Comparison of ENCODE assay signal across 14 mouse cellular contexts in the genomic region with DNA sequence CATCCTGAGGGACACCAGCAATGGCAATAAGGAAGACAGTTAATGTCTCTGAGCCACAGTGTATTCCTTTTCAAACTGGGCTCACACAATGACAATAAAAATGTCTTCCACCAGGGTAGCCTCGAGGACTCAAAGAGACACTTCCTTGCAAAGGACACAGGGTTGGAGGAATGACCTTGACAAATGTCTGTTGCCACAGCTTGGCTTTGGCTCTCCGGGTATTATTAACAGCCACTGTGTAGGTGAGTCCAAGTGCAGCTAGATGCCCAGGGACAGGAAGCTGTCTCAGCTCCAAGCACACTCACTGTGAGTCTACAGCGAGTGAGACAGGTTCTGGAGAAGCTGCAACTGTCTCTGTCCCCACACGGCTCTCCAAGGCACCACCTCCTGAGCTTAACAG.
"Had no signal": no experiment of that assay in that cellular context is flagged by ENCODE, and none has a peak within 500 bp of the region (broad histone marks: within the 10 kb centered on the region; RNA-seq: fewer than 3 reads in every experiment).

No protein-coding gene starts in this region.

- H3K27me3 ChIP-seq: limb, embryonic 12.5 days; megakaryocyte, embryonic 14.5 days; neural tube, embryonic 12.5 days had no signal

- H3K4me3 ChIP-seq: layer of hippocampus, adult 2 months; limb, embryonic 12.5 days; megakaryocyte, embryonic 14.5 days; midbrain, embryonic 15.5 days; neural tube, embryonic 12.5 days had no signal

- H3K36me3 ChIP-seq: limb, embryonic 12.5 days; midbrain, embryonic 15.5 days; neural tube, embryonic 12.5 days had no signal

- H3K4me1 ChIP-seq: midbrain, embryonic 15.5 days; neural tube, embryonic 12.5 days had no signal

- DNase-seq: kidney, postnatal 4 days; liver; lung, adult 2 months; lung, postnatal 10 days; thymus, postnatal 4 days had no signal

- H3K9ac ChIP-seq: limb, embryonic 12.5 days; liver, embryonic 14.5 days; midbrain, embryonic 15.5 days; neural tube, embryonic 12.5 days had no signal

- ATAC-seq: midbrain, embryonic 15.5 days had no signal

- H3K4me2 ChIP-seq: limb, embryonic 12.5 days; midbrain, embryonic 11.5 days; midbrain, embryonic 15.5 days; neural tube, embryonic 12.5 days had no signal

- H3K9me3 ChIP-seq: limb, embryonic 12.5 days; megakaryocyte, embryonic 14.5 days; midbrain, embryonic 15.5 days; neural tube, embryonic 12.5 days had no signal

- H3K27ac ChIP-seq: layer of hippocampus, adult 2 months; limb, embryonic 12.5 days; liver, embryonic 14.5 days; macrophage; midbrain, embryonic 15.5 days; neural tube, embryonic 12.5 days; stomach, postnatal 0 days had no signal
